Mouse (Mus musculus): ENCODE data around the gene Adcy6. TPM values are rescaled to one million over a fixed set of nuclear protein-coding genes. Genes with fewer than 3 reads are reported as not detected.

The Adcy6 gene
- polyA plus RNA-seq, 1 experiment from 2014 or later: 29.0 TPM

- Histone ChIP-seq H3K27me3 (replicated peaks) (no peaks in the 10 kb centered on the region), H3K4me1 (no peaks in the 10 kb centered on the region), H3K4me3 (no peak overlapping the region), H3K9me3 (no peaks in the 10 kb centered on the region), H3K36me3 (peaks cover 88% of the 10 kb centered on the region), H3K4me2 (no peak overlapping the region), H3K27ac (replicated peaks) (no peak overlapping the region), H3K9ac (no peak overlapping the region)
- no peak for ATAC-seq (ENCODE audit: extremely low read depth, insufficient number of reproducible peaks, low FRiP score, low TSS enrichment)
- WGBS: 79% methylated on average over 4 of the region's 4 CpGs
Measured at GRCm38 (mm10) chr15:98555881-98556280, 54.0 kb downstream of the Adcy6 start.

- Histone ChIP-seq H3K9ac (no peak overlapping the region), H3K27ac (replicated peaks) (no peak overlapping the region), H3K4me2 (no peak overlapping the region), H3K4me3 (no peak overlapping the region), H3K9me3 (no peaks in the 10 kb centered on the region), H3K27me3 (replicated peaks) (no peaks in the 10 kb centered on the region), H3K36me3 (peaks cover 92% of the 10 kb centered on the region), H3K4me1 (no peaks in the 10 kb centered on the region)
- 92% methylated on average over 2 of the region's 2 CpGs for WGBS
- ATAC-seq (ENCODE audit: extremely low read depth, insufficient number of reproducible peaks, low FRiP score, low TSS enrichment): no peak
Measured at GRCm38 (mm10) chr15:98552758-98553157, 57.1 kb downstream of the Adcy6 start.

DNA sequence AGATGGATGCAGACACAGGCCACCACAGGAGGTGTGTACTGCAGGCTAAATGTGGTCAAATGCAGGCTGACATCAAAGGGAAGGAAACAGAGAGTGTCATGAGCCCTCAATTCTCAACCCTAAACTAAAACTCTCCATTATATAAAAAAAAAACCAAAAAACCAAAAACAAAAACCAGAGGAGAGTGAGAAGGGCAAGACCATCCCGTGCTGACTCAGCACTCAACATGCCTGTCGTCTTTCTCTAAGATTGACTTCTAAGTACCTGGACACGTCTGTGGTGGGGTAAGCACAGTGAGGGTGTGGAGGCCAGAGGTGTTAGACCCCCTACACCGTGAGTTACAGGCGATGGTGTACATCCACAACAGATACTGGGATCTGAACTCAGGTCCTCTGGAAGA lies 63.0 kb downstream of the Adcy6 start:
- H3K4me3 ChIP-seq: no peak overlapping the region
- no peaks in the 10 kb centered on the region for H3K9me3 ChIP-seq
- no peak overlapping the region for H3K27ac ChIP-seq (replicated peaks)
- WGBS: 89% methylated on average over 5 of the region's 5 CpGs
- peaks cover 98% of the 10 kb centered on the region for H3K36me3 ChIP-seq
- H3K4me1 ChIP-seq: no peaks in the 10 kb centered on the region
- H3K27me3 ChIP-seq (replicated peaks): no peaks in the 10 kb centered on the region
- ATAC-seq (ENCODE audit: extremely low read depth, insufficient number of reproducible peaks, low FRiP score, low TSS enrichment): no peak
- H3K9ac ChIP-seq: no peak overlapping the region
- H3K4me2 ChIP-seq: no peak overlapping the region

- H3K36me3 ChIP-seq: peaks cover 98% of the 10 kb centered on the region
- H3K27ac ChIP-seq (replicated peaks): no peak overlapping the region
- H3K4me2 ChIP-seq: no peak overlapping the region
- no peaks in the 10 kb centered on the region for H3K4me1 ChIP-seq
- no peak for ATAC-seq (ENCODE audit: extremely low read depth, insufficient number of reproducible peaks, low FRiP score, low TSS enrichment)
- no peaks in the 10 kb centered on the region for H3K9me3 ChIP-seq
- H3K27me3 ChIP-seq (replicated peaks): no peaks in the 10 kb centered on the region
- 94% methylated on average over 3 of the region's 3 CpGs for WGBS
- no peak overlapping the region for H3K9ac ChIP-seq
- H3K4me3 ChIP-seq: no peak overlapping the region
Measured at GRCm38 (mm10) chr15:98545151-98545550, 64.7 kb downstream of the Adcy6 start.

DNA sequence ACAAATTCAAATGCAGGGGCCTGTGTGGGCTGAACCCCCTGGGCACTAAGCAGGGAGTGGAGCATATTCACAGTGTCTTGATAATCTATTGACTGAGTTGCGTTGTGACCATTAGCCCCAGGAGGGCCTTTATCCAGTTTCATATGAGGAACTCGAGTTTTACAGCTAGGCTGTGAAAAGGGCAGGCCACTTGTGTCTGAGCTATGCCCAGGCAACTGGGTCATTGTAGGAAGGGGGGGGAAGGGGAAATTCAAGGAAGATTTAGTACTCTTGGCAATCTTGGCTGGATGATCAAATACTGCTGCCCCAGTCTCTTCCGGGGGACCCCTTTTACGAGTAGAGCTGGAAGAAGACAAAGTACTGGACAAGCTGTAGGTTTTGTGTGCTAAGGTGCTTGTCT lies 66.5 kb downstream of the Adcy6 start:
- no peaks in the 10 kb centered on the region for H3K4me1 ChIP-seq
- H3K27me3 ChIP-seq (replicated peaks): no peaks in the 10 kb centered on the region
- no peak overlapping the region for H3K27ac ChIP-seq (replicated peaks)
- peaks cover 92% of the 10 kb centered on the region for H3K36me3 ChIP-seq
- WGBS: 85% methylated on average over 4 of the region's 4 CpGs
- no peak overlapping the region for H3K4me3 ChIP-seq
- ATAC-seq (ENCODE audit: extremely low read depth, insufficient number of reproducible peaks, low FRiP score, low TSS enrichment): no peak
- H3K9ac ChIP-seq: no peak overlapping the region
- no peaks in the 10 kb centered on the region for H3K9me3 ChIP-seq
- H3K4me2 ChIP-seq: no peak overlapping the region

GRCm38 (mm10) chr15:98541064-98541463 lies 68.8 kb downstream of the Adcy6 start:
- Histone ChIP-seq H3K9ac (no peak overlapping the region), H3K9me3 (no peaks in the 10 kb centered on the region), H3K4me2 (no peak overlapping the region), H3K4me3 (no peak overlapping the region), H3K36me3 (peaks cover 79% of the 10 kb centered on the region), H3K27me3 (replicated peaks) (no peaks in the 10 kb centered on the region), H3K4me1 (no peaks in the 10 kb centered on the region), H3K27ac (replicated peaks) (no peak overlapping the region)
- 80% methylated on average over 6 of the region's 6 CpGs for WGBS
- ATAC-seq (ENCODE audit: extremely low read depth, insufficient number of reproducible peaks, low FRiP score, low TSS enrichment): no peak

Other genes with a start within 250 kb of the Adcy6 start
- not detected in 2 replicates for gene Olfr283, start 229.1 kb downstream of the Adcy6 start, polyA plus RNA-seq (2015; fragmentation: Nextera tagmentation; extraction: Ambion mirVana)
- not detected in 2 replicates for gene Olfr282, start 178.9 kb downstream of the Adcy6 start, polyA plus RNA-seq (2015; fragmentation: Nextera tagmentation; extraction: Ambion mirVana)
- gene Olfr281, start 157.5 kb downstream of the Adcy6 start, polyA plus RNA-seq (2015; fragmentation: Nextera tagmentation; extraction: Ambion mirVana): not detected in 2 replicates
- gene OR5BS1P, start 140.2 kb downstream of the Adcy6 start, polyA plus RNA-seq (2015; fragmentation: Nextera tagmentation; extraction: Ambion mirVana): not detected in 2 replicates
- gene Lalba, start 127.4 kb downstream of the Adcy6 start, polyA plus RNA-seq (2015; fragmentation: Nextera tagmentation; extraction: Ambion mirVana): not detected in 2 replicates
- gene Olfr279, start 117.7 kb downstream of the Adcy6 start, polyA plus RNA-seq (2015; fragmentation: Nextera tagmentation; extraction: Ambion mirVana): not detected in 2 replicates
- gene Kansl2, start 75.8 kb downstream of the Adcy6 start, polyA plus RNA-seq (2015; fragmentation: Nextera tagmentation; extraction: Ambion mirVana): 80.4 and 81.1 TPM in 2 replicates
- 35.2 and 35.8 TPM in 2 replicates for gene Ccnt1, start 39.2 kb downstream of the Adcy6 start, polyA plus RNA-seq (2015; fragmentation: Nextera tagmentation; extraction: Ambion mirVana)
- gene 4930415O20Rik, start 39.1 kb downstream of the Adcy6 start, polyA plus RNA-seq (2015; fragmentation: Nextera tagmentation; extraction: Ambion mirVana): 0.29 and 0.48 TPM in 2 replicates
- gene Cacnb3, start 20.8 kb upstream of the Adcy6 start, polyA plus RNA-seq (2015; fragmentation: Nextera tagmentation; extraction: Ambion mirVana): 9.5 and 10.8 TPM in 2 replicates
- 16.5 and 20.8 TPM in 2 replicates for gene Ddx23, start 52.8 kb upstream of the Adcy6 start, polyA plus RNA-seq (2015; fragmentation: Nextera tagmentation; extraction: Ambion mirVana)
- gene Rnd1, start 67.4 kb upstream of the Adcy6 start, polyA plus RNA-seq (2015; fragmentation: Nextera tagmentation; extraction: Ambion mirVana): 1.3 TPM in 2 replicates
- 0.32 and 0.39 TPM in 2 replicates for gene Ccdc65, start 98.1 kb upstream of the Adcy6 start, polyA plus RNA-seq (2015; fragmentation: Nextera tagmentation; extraction: Ambion mirVana)
- 19.8 and 24.5 TPM in 2 replicates for gene Fkbp11, start 118.1 kb upstream of the Adcy6 start, polyA plus RNA-seq (2015; fragmentation: Nextera tagmentation; extraction: Ambion mirVana)
- gene Arf3, start 153.1 kb upstream of the Adcy6 start, polyA plus RNA-seq (2015; fragmentation: Nextera tagmentation; extraction: Ambion mirVana): 31.2 and 32.5 TPM in 2 replicates
- gene Wnt10b, start 168.1 kb upstream of the Adcy6 start, polyA plus RNA-seq (2015; fragmentation: Nextera tagmentation; extraction: Ambion mirVana): 0.07 TPM in 1 of 2 replicates, not detected in the other
- not detected in 2 replicates for gene Wnt1, start 179.8 kb upstream of the Adcy6 start, polyA plus RNA-seq (2015; fragmentation: Nextera tagmentation; extraction: Ambion mirVana)
- 0.09 and 0.16 TPM in 2 replicates for gene Ddn, start 199.4 kb upstream of the Adcy6 start, polyA plus RNA-seq (2015; fragmentation: Nextera tagmentation; extraction: Ambion mirVana)
- gene Prkag1, start 221.4 kb upstream of the Adcy6 start, polyA plus RNA-seq (2015; fragmentation: Nextera tagmentation; extraction: Ambion mirVana): 88.3 and 95.1 TPM in 2 replicates